Mouse (Mus musculus): ENCODE data around the gene Crb3. TPM values are rescaled to one million over a fixed set of nuclear protein-coding genes. Genes with fewer than 3 reads are reported as not detected.

Crb3 gene
- total RNA-seq, 1 experiment from 2014 or later, result 3.3 TPM

GRCm38 (mm10) chr17:57099629-57100325 lies 40.9 kb downstream of the Crb3 start:
- ATAC-seq (ENCODE audit: extremely low read depth, insufficient number of reproducible peaks, low FRiP score, poor library complexity, severe bottlenecking), result no peak

DNA sequence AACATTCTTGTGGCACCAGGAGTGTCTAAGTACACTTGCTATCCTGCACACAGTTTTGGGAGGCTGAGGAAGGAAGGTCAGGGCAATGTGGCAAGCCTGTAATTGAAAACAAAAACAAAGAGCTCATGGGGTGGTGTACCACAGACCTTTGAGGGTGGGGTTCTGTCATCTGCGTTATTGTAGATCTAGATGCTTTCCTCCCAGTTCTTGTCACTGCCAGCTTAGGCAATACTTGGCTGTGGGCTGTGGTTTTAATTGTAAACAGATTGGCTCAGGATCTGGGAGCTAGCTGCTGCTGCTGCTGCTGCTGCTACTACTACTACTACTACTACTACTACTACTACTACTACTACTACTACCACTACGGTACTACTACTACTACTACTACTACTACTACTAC lies 43.4 kb downstream of the Crb3 start:
- ATAC-seq (ENCODE audit: extremely low read depth, insufficient number of reproducible peaks, low FRiP score, poor library complexity, severe bottlenecking), result no peak

GRCm38 (mm10) chr17:57104496-57104895 lies 45.6 kb downstream of the Crb3 start:
- no peak for ATAC-seq (ENCODE audit: extremely low read depth, insufficient number of reproducible peaks, low FRiP score, poor library complexity, severe bottlenecking)

GRCm38 (mm10) chr17:57105181-57106034 lies 46.5 kb downstream of the Crb3 start, which contains the start of gene Tnfsf9:
Gene Tnfsf9, plus strand, starts transcription at chr17:57105325.
- ATAC-seq (ENCODE audit: extremely low read depth, insufficient number of reproducible peaks, low FRiP score, poor library complexity, severe bottlenecking), result peak; percentile 27

DNA sequence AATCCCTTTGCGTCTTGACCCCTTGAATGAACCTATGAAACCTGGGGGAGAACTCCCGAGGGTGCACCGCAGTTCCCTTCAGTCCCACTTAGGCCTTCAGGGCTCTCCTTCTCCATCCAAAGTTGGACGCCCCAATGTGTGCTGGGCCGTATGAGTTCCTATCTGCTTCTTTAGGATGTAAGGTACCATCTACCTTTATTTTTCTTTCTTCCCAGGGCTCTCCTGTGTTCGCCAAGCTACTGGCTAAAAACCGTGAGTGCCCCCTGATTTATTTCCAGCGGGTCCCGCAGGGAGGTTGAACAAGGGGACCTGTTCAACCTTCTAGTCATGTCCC lies 47.1 kb downstream of the Crb3 start:
- ATAC-seq (ENCODE audit: extremely low read depth, insufficient number of reproducible peaks, low FRiP score, poor library complexity, severe bottlenecking), result no peak

DNA sequence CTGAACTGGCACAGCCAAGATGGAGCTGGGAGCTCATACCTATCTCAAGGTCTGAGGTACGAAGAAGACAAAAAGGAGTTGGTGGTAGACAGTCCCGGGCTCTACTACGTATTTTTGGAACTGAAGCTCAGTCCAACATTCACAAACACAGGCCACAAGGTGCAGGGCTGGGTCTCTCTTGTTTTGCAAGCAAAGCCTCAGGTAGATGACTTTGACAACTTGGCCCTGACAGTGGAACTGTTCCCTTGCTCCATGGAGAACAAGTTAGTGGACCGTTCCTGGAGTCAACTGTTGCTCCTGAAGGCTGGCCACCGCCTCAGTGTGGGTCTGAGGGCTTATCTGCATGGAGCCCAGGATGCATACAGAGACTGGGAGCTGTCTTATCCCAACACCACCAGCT lies 48.2 kb downstream of the Crb3 start:
- no peak for ATAC-seq (ENCODE audit: extremely low read depth, insufficient number of reproducible peaks, low FRiP score, poor library complexity, severe bottlenecking)

GRCm38 (mm10) chr17:57108040-57108665 lies 49.2 kb downstream of the Crb3 start:
- no peak for ATAC-seq (ENCODE audit: extremely low read depth, insufficient number of reproducible peaks, low FRiP score, poor library complexity, severe bottlenecking)

DNA sequence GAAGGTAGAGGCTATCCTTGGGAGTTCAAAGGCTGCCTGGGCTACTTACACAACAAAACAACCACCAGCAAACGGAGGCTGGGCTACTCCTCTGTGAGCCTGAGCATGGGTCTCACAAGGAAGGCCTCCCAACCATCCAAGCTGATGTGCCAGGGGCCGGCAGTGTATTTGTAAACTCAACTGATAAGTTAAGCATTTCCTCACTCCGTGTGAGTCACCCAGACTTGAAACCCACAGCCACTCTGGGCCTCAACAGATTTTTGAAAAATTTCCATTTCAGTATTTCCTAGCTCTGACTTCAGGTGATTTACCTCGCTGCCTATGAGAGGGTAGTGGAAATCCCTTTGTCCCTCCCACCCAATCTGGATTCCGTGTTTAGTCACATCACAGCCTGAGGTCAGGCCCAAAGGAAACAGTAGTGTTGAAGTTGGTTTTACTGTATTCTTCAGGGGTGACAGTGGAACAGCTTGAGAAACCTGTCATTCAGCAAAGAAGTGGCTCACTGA lies 49.8 kb downstream of the Crb3 start:
- ATAC-seq (ENCODE audit: extremely low read depth, insufficient number of reproducible peaks, low FRiP score, poor library complexity, severe bottlenecking), result no peak

DNA sequence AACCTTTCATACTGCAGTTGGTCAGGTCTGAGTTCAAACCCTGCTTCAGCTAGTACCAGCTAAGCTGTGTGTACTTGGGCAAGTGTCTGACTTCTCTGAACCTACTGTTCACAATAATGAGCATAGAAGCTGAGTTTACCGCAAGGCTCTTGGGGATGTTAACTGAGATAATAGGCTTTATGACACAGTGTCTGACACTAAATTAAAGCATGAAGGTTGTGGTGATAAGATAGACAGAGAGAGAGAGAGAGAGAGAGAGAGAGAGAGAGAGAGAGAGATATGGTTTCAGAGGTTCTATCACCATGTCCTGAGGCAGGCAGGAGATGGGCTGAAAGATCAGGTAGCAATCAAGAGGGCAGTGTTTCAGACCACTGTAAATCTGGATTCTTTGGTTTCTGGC lies 51.1 kb downstream of the Crb3 start:
- ATAC-seq (ENCODE audit: extremely low read depth, insufficient number of reproducible peaks, low FRiP score, poor library complexity, severe bottlenecking), result no peak

GRCm38 (mm10) chr17:57112768-57113474 lies 54.0 kb downstream of the Crb3 start:
- ATAC-seq (ENCODE audit: extremely low read depth, insufficient number of reproducible peaks, low FRiP score, poor library complexity, severe bottlenecking), result no peak

Other genes starting within 250 kb of the Crb3 start
- 8.6 and 11.1 TPM in 2 replicates for gene Rfx2, start 228.1 kb upstream of the Crb3 start, total RNA-seq (2017)
- not detected in 2 replicates for gene Acsbg2, start 184.7 kb upstream of the Crb3 start, total RNA-seq (2017)
- not detected in 2 replicates for gene 1700061G19Rik, start 183.6 kb upstream of the Crb3 start, total RNA-seq (2017)
- gene Mllt1, start 123.7 kb upstream of the Crb3 start, total RNA-seq (2017), result 13.0 and 13.8 TPM in 2 replicates
- gene Acer1, start 77.0 kb upstream of the Crb3 start, total RNA-seq (2017), result not detected in 2 replicates
- gene Clpp, start 68.8 kb upstream of the Crb3 start, total RNA-seq (2017), result 23.0 and 28.9 TPM in 2 replicates
- gene Alkbh7, start 61.8 kb upstream of the Crb3 start, total RNA-seq (2017), result 10.6 and 17.9 TPM in 2 replicates
- not detected in 2 replicates for gene Pspn, start 59.1 kb upstream of the Crb3 start, total RNA-seq (2017)
- 56.5 and 56.7 TPM in 2 replicates for gene Gtf2f1, start 47.8 kb upstream of the Crb3 start, total RNA-seq (2017)
- not detected in 2 replicates for gene Gm17949, start 47.6 kb upstream of the Crb3 start, total RNA-seq (2017)
- gene Khsrp, start 27.6 kb upstream of the Crb3 start, total RNA-seq (2017), result 54.5 and 58.2 TPM in 2 replicates
- not detected in 2 replicates for gene Slc25a41, start 17.5 kb upstream of the Crb3 start, total RNA-seq (2017)
- gene Slc25a23, start 758 bp downstream of the Crb3 start, total RNA-seq (2017), result 3.4 and 3.6 TPM in 2 replicates
- 145 and 158 TPM in 2 replicates for gene Dennd1c, start 19.4 kb downstream of the Crb3 start, total RNA-seq (2017)
- gene Tubb4a, start 28.7 kb downstream of the Crb3 start, total RNA-seq (2017), result 0.37 and 0.70 TPM in 2 replicates
- gene Tnfsf9, start 46.2 kb downstream of the Crb3 start, total RNA-seq (2017), result 1.7 and 2.0 TPM in 2 replicates
- gene Cd70, start 90.7 kb downstream of the Crb3 start, total RNA-seq (2017), result not detected in 2 replicates
- gene Tnfsf14, start 135.1 kb downstream of the Crb3 start, total RNA-seq (2017), result 79.1 and 86.9 TPM in 2 replicates
- 164 TPM in 2 replicates for gene C3, start 169.0 kb downstream of the Crb3 start, total RNA-seq (2017)
- 26.2 and 34.1 TPM in 2 replicates for gene Gpr108, start 189.3 kb downstream of the Crb3 start, total RNA-seq (2017)
- gene Trip10, start 190.3 kb downstream of the Crb3 start, total RNA-seq (2017), result 3.4 and 4.1 TPM in 2 replicates
- 373 and 377 TPM in 2 replicates for gene Vav1, start 220.0 kb downstream of the Crb3 start, total RNA-seq (2017)

All from neutrophil, adult 5-6 weeks (primary cell).